Mouse (Mus musculus) stomach, embryonic 14.5 days (tissue): ENCODE data around the gene Gm10799. TPM values are rescaled to one million over a fixed set of nuclear protein-coding genes. Genes with fewer than 3 reads are reported as not detected.
A peak's percentile ranks its signal among the peaks of the same experiment; 100 is the strongest.

Experiments
- ATAC-seq: fragments of 200-750 bp; cut with Nextera tagmentation; 2 replicates; pipeline ENCODE4 v1.8.0; 2017; ENCODE audit warnings: low read depth, moderate TSS enrichment; ENCODE audit not compliant: insufficient number of reproducible peaks, insufficient read depth, low FRiP score
- H3K27ac ChIP-seq: fragments of 300-500 bp; sonication (generic); 2 replicates; pipeline ENCODE4 v1.5.1; 2014; ENCODE audit warnings: mild to moderate bottlenecking, low read length, moderate library complexity, mixed read lengths
- H3K27me3 ChIP-seq: fragments of 300-500 bp; sonication (generic); 2 replicates; pipeline ENCODE4 v1.6.1; 2014; ENCODE audit warnings: low read length, control low read depth, mixed read lengths; ENCODE audit not compliant: control insufficient read depth, insufficient read depth
- H3K36me3 ChIP-seq: fragments of 300-500 bp; sonication (generic); 2 replicates; pipeline ENCODE4 v1.6.1; 2014; ENCODE audit warnings: mild to moderate bottlenecking, control low read depth, low read length, moderate library complexity, mixed read lengths; ENCODE audit not compliant: control insufficient read depth, insufficient read depth
- H3K4me1 ChIP-seq: fragments of 300-500 bp; sonication (generic); 2 replicates; pipeline ENCODE4 v1.6.1; 2014; ENCODE audit warnings: low read length, control low read depth, mixed read lengths; ENCODE audit not compliant: control insufficient read depth, insufficient read depth
- H3K4me2 ChIP-seq: fragments of 300-500 bp; sonication (generic); replicated peaks from 2 replicates; pipeline ENCODE4 v1.6.1; 2014; ENCODE audit warnings: low read depth, low read length, control low read depth
- H3K4me3 ChIP-seq: fragments of 300-500 bp; sonication (generic); 2 replicates; pipeline ENCODE4 v1.5.1; 2014; ENCODE audit warnings: low read depth, low read length, control low read depth
- H3K9ac ChIP-seq: fragments of 300-500 bp; sonication (generic); replicated peaks from 2 replicates; pipeline ENCODE4 v1.6.1; 2014; ENCODE audit warnings: low read depth, mild to moderate bottlenecking, control low read depth, low read length, moderate library complexity, mixed read lengths
- H3K9me3 ChIP-seq: fragments of 300-500 bp; sonication (generic); 2 replicates; pipeline ENCODE4 v1.6.1; 2016; ENCODE audit warnings: low read depth, low read length, control low read depth; ENCODE audit not compliant: control insufficient read depth
- whole genome bisulfite sequencing: fragments of 180-500 bp; shearing (Covaris S2); extraction: QIAGEN DNeasy Blood & Tissue Kit; methylation state at CpG from one replicate; pipeline ENCODE4 v1.1.7; 2014; 5-methylcytosine and 5-hydroxymethylcytosine counted together
- polyA plus RNA-seq: library from polyadenylated mRNA; unstranded; fragments of >200 nt; fragmentation: Nextera tagmentation; extraction: Ambion mirVana; gene quantifications from 2 replicates; pipeline ENCODE4 v1.2.1, GENCODE M21; 2014

Gene Gm10799
- polyA plus RNA-seq, 1 experiment from 2014 or later, result not detected

- Histone ChIP-seq H3K36me3 (peaks cover 16% of the 10 kb centered on the region), H3K4me3 (no peak overlapping the region), H3K27me3 (no peaks in the 10 kb centered on the region), H3K4me1 (no peaks in the 10 kb centered on the region), H3K4me2 (no peak overlapping the region), H3K9me3 (no peaks in the 10 kb centered on the region), H3K9ac (no peak overlapping the region), H3K27ac (no peak overlapping the region)
- WGBS, result 72% methylated on average over 2 of the region's 2 CpGs
- ATAC-seq, result no peak
These were observed 30.1 kb downstream of the Gm10799 start for GRCm38 (mm10) chr2:104038236-104038635.

- H3K4me3 ChIP-seq, result no peak overlapping the region
- peaks cover 16% of the 10 kb centered on the region for H3K36me3 ChIP-seq
- H3K4me2 ChIP-seq, result no peak overlapping the region
- no peaks in the 10 kb centered on the region for H3K4me1 ChIP-seq
- ATAC-seq, result no peak
- H3K27me3 ChIP-seq, result no peaks in the 10 kb centered on the region
- 60% methylated on average over 3 of the region's 3 CpGs for WGBS
- H3K9me3 ChIP-seq, result no peaks in the 10 kb centered on the region
- H3K27ac ChIP-seq, result no peak overlapping the region
- no peak overlapping the region for H3K9ac ChIP-seq
These were observed 32.0 kb downstream of the Gm10799 start for GRCm38 (mm10) chr2:104036316-104036715.

- ATAC-seq, result no peak
- no peaks in the 10 kb centered on the region for H3K9me3 ChIP-seq
- H3K27ac ChIP-seq, result no peak overlapping the region
- peaks cover 16% of the 10 kb centered on the region for H3K36me3 ChIP-seq
- H3K4me1 ChIP-seq, result no peaks in the 10 kb centered on the region
- 83% methylated on average over 6 of the region's 6 CpGs for WGBS
- no peak overlapping the region for H3K4me2 ChIP-seq
- H3K27me3 ChIP-seq, result no peaks in the 10 kb centered on the region
- H3K4me3 ChIP-seq, result no peak overlapping the region
- no peak overlapping the region for H3K9ac ChIP-seq
These were observed 32.8 kb downstream of the Gm10799 start for GRCm38 (mm10) chr2:104035595-104035994.

- peaks cover under 1% of the 10 kb centered on the region for H3K4me1 ChIP-seq
- WGBS, result 32% methylated on average over 3 of the region's 3 CpGs
- no peak overlapping the region for H3K9ac ChIP-seq
- H3K27me3 ChIP-seq, result no peaks in the 10 kb centered on the region
- H3K27ac ChIP-seq, result no peak overlapping the region
- no peak for ATAC-seq
- peaks cover 16% of the 10 kb centered on the region for H3K36me3 ChIP-seq
- H3K4me2 ChIP-seq, result no peak overlapping the region
- no peaks in the 10 kb centered on the region for H3K9me3 ChIP-seq
- no peak overlapping the region for H3K4me3 ChIP-seq
These were observed 33.4 kb downstream of the Gm10799 start for GRCm38 (mm10) chr2:104034832-104035472.

GRCm38 (mm10) chr2:104032056-104032455 is 36.3 kb downstream of the Gm10799 start:
- Histone ChIP-seq H3K27ac (no peak overlapping the region), H3K4me3 (no peak overlapping the region), H3K4me1 (peaks cover 14% of the 10 kb centered on the region), H3K9me3 (no peaks in the 10 kb centered on the region), H3K9ac (no peak overlapping the region), H3K36me3 (peaks cover 9% of the 10 kb centered on the region), H3K27me3 (no peaks in the 10 kb centered on the region), H3K4me2 (no peak overlapping the region)
- WGBS, result 85% methylated on average over 3 of the region's 3 CpGs
- no peak for ATAC-seq

GRCm38 (mm10) chr2:104030381-104030780 is 38.0 kb downstream of the Gm10799 start:
- ATAC-seq, result no peak
- H3K9me3 ChIP-seq, result no peaks in the 10 kb centered on the region
- peaks cover 7% of the 10 kb centered on the region for H3K36me3 ChIP-seq
- H3K4me2 ChIP-seq, result no peak overlapping the region
- no peak overlapping the region for H3K27ac ChIP-seq
- no peak overlapping the region for H3K4me3 ChIP-seq
- H3K4me1 ChIP-seq, result peaks cover 14% of the 10 kb centered on the region
- WGBS, result 80% methylated on average over 3 of the region's 3 CpGs
- no peak overlapping the region for H3K9ac ChIP-seq
- no peaks in the 10 kb centered on the region for H3K27me3 ChIP-seq

GRCm38 (mm10) chr2:104029074-104029473 is 39.3 kb downstream of the Gm10799 start:
- ATAC-seq, result no peak
- no peak overlapping the region for H3K27ac ChIP-seq
- peaks cover 14% of the 10 kb centered on the region for H3K4me1 ChIP-seq
- H3K9me3 ChIP-seq, result no peaks in the 10 kb centered on the region
- H3K27me3 ChIP-seq, result no peaks in the 10 kb centered on the region
- peak overlapping the region; percentile 99 for H3K4me3 ChIP-seq
- H3K36me3 ChIP-seq, result peaks cover 4% of the 10 kb centered on the region
- peak overlapping the region; percentile 85 for H3K4me2 ChIP-seq
- WGBS, result 54% methylated on average over 2 of the region's 2 CpGs
- H3K9ac ChIP-seq, result no peak overlapping the region

- Histone ChIP-seq H3K36me3 (no peaks in the 10 kb centered on the region), H3K4me3 (peak within 1 kb of the TSS; percentile 99), H3K27me3 (no peaks in the 10 kb centered on the region), H3K4me2 (peak within 1 kb of the TSS; percentile 85), H3K27ac (peak within 1 kb of the TSS; percentile 74; the same call in 1 of the 2 replicates), H3K9me3 (no peaks in the 10 kb centered on the region), H3K4me1 (peaks cover 14% of the 10 kb centered on the region), H3K9ac (peak within 1 kb of the TSS; percentile 93)
- ATAC-seq, result peak; percentile 61; the same call in 1 of the 2 replicates
- under 1% methylated on average over 31 of the region's 32 CpGs for WGBS
These were observed 40.1 kb downstream of the Gm10799 start, which contains the start of gene 4931422A03Rik for GRCm38 (mm10) chr2:104028139-104028723. Gene 4931422A03Rik, minus strand, starts transcription at chr2:104028361.
